Mouse (Mus musculus) thymus, postnatal 36 days (tissue): ENCODE measurements around the gene Ube3c.
"Not testable (repeated sequence)": the region's sequence is repeated elsewhere in the genome, so short reads cannot be mapped to it uniquely, and the experiment has no call there.

ENCODE experiments used
- DNase-seq, 2 experiments: peaks; one replicate each; pipeline ENCODE4 v3.0.0; 2022; ENCODE audit warnings: mixed read lengths in 2 of 2

Gene Ube3c

GRCm38 (mm10) chr5:29568848-29569377 lies at the start of gene Ube3c:
Ube3c (plus strand) TSS chr5:29569242.
- DNase-seq: peak; percentile 98 to 99

GRCm38 (mm10) chr5:29560111-29560510 lies 8.9 kb upstream of the Ube3c start:
- no peak for DNase-seq

- DNase-seq: no peak
These were observed 8.4 kb upstream of the Ube3c start for GRCm38 (mm10) chr5:29560667-29561066.

GRCm38 (mm10) chr5:29569378-29570280 lies 587 bp downstream of the Ube3c start:
- DNase-seq: no peak

DNA sequence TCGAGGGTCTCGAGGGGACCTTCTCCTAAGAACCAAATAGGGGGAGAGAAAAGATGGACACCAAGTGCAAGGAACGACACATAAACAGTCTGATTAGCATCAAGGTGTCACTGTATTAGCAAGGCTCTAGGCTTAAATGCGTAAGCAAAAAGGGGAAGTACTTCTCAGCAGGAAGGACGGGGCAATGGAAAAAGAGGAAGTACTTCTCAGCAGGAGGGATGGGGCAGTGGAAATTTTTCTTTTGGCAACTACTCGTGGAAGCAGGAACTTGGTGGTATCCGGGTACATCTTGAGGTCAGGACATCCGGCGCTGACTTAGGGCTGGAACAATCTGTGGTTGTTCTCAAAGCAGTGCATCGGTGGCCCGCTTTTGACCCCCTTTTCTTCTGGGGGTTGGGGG lies 5.2 kb downstream of the Ube3c start:
- DNase-seq: not testable (repeated sequence)

- no peak for DNase-seq
These were observed 6.0 kb downstream of the Ube3c start for GRCm38 (mm10) chr5:29575085-29575484.

DNA sequence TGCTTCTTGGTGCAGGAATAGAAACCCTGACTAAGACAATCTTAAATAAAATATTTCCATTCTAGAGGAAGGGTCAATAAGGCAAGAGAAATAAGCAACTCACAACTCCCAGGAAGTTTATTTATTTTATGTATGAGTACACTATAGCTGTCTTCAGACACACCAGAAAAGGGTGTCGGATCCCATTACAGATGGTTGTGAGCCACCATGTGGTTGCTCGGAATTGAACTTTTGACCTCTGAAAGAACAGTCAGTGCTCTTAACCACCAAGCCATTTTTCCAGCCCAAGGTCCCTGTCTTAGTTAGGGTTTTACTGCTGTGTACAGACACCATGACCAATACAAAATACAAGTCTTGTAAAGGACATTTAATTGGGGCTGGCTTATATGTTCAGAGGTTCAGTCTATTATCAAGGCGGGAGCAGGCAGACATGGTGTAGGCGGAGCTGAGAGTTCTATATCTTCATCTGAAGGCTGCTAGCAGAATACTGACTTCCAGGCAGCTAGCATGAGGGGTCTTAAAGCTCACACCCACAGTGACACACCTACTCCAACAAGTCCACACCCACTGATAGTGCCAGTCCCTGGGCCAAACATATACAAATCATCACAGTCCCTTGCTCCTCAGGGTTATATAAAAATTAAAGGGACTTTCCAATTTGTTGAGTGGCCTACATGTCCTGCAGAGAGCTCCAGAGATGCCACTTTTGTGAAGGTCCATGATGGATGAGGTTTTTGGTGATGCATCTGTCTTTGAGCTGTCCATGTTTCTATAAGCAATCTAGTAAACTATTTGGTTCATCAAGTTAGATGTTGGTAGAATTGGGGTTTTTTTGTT lies 9.0 kb downstream of the Ube3c start:
- no peak for DNase-seq

- DNase-seq: no peak
These were observed 15.0 kb downstream of the Ube3c start for GRCm38 (mm10) chr5:29583880-29584595.

GRCm38 (mm10) chr5:29592161-29592560 lies 23.1 kb downstream of the Ube3c start:
- not testable (repeated sequence) for DNase-seq

DNA sequence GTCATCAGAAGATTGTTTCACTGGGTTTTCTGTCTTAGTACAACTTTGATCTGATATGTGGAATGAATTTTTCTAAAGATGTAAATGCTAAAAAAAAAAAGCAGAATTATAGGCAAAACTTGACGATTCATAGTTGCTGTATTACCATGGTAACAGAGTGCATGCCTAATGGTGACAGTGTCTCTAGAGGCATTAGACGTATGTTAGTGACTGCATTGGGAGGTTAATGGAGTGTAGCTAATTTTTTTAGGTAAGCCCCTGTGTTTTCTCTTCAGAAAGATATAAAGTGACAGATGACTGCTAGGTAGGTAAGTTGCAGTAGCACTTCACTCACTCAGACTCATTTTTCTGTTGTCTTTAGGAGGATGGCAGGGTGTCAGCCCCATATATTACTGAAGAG lies 37.5 kb downstream of the Ube3c start:
- no peak for DNase-seq

- no peak for DNase-seq
These were observed 56.6 kb downstream of the Ube3c start for GRCm38 (mm10) chr5:29625610-29626009.

DNA sequence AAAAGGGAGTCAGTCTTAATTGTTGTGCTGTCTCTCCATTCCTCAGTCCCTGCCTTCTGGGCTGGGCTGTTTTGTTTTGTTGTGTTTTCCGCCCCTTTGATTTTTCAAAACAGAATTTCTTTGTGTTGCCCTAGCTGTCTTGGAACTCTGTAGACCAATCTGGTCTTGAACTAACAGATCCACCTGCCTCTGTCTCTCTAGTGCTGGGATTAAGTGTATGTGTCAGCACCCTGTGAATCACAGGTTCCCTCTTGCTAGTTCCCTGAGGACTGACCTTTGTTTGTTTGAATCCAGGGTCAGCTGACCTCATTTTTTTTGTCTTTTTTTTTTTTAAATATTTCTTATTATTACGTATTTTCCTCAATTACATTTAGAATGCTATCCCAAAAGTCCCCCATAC lies 60.9 kb downstream of the Ube3c start:
- DNase-seq: no peak

DNA sequence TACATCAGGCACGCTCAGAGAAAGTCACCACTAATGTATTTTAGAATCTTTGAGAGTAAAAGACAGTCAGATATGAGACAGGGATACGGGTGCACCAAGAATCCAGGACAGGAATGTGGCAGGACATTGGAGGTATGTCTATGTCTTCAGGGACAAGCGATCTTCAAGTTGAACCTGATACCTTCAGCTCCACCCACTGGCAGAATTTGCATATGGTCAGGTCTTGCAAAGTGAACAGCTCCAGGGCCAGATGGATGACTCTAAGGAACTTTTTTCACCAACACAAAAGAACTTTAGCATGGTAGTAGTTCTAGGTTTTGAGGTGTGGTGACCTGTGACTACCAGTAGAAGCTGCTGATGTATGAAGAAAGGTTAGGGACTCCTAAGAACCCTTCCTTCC lies 62.7 kb downstream of the Ube3c start:
- no peak for DNase-seq

DNA sequence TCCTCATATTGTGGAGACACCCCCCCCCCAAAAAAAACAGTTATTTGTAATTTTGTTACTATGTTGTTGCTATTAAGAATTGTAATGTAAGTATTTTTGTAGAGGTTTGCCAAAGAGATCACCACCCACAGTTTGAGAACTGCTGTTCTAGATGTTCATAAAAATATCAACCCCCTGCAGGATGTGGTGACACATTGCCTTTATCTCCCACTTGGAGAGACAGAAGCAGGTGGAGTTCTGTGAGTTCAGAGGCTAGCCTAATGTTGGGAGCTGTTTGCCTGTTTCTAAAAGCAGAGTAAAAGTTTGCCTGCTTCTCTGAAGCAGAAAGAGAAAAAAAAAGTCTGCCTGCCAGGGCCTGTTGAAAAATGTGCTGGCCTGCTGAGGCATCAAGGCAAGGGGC lies 67.3 kb downstream of the Ube3c start:
- no peak for DNase-seq

DNA sequence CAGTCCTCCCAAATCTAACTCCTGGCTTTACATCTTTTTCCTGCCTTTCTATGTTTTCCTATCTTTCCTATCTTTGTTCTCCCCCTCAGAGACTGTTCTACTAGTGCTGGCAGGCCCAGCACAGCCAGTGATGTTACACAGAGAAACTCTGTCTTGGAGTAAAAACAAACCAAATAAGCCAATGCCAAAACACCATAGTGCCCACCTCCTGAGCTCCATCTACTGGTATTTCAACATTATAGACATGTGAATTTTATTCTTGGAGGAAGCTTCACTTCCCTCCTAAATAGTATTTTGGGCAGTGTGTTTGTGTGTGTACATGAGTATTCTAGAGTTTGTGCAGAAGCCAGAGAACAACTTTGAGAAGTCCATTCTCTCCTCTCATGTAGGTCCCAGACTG lies 67.8 kb downstream of the Ube3c start:
- DNase-seq: no peak

GRCm38 (mm10) chr5:29641124-29641884 lies 72.3 kb downstream of the Ube3c start:
- no peak for DNase-seq

GRCm38 (mm10) chr5:29651696-29652095 lies 82.7 kb downstream of the Ube3c start:
- DNase-seq: no peak

- DNase-seq: no peak
These were observed 88.7 kb downstream of the Ube3c start for GRCm38 (mm10) chr5:29657590-29658339.

DNA sequence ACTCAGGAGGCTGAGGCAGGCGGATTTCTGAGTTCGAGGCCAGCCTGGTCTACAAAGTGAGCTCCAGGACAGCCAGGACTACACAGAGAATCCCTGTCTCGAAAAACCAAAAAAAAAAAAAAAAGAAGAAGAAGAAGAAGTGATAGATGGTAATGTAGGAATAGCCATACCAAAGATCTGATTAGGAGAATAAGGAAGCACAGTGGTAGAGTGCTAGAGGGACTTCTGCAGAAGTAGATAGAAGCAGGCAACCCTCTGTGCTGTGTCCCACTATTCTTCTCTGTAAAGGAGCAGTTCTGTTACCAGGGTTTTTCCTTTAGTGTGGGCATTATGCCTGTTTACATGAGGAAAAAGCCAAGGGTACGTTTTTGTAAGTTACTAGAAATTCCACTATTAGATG lies 92.2 kb downstream of the Ube3c start:
- not testable (repeated sequence) for DNase-seq

GRCm38 (mm10) chr5:29665391-29665790 lies 96.3 kb downstream of the Ube3c start:
- DNase-seq: no peak

GRCm38 (mm10) chr5:29672551-29672950 lies 103.5 kb downstream of the Ube3c start:
- DNase-seq: no peak
